In the genomic region with DNA sequence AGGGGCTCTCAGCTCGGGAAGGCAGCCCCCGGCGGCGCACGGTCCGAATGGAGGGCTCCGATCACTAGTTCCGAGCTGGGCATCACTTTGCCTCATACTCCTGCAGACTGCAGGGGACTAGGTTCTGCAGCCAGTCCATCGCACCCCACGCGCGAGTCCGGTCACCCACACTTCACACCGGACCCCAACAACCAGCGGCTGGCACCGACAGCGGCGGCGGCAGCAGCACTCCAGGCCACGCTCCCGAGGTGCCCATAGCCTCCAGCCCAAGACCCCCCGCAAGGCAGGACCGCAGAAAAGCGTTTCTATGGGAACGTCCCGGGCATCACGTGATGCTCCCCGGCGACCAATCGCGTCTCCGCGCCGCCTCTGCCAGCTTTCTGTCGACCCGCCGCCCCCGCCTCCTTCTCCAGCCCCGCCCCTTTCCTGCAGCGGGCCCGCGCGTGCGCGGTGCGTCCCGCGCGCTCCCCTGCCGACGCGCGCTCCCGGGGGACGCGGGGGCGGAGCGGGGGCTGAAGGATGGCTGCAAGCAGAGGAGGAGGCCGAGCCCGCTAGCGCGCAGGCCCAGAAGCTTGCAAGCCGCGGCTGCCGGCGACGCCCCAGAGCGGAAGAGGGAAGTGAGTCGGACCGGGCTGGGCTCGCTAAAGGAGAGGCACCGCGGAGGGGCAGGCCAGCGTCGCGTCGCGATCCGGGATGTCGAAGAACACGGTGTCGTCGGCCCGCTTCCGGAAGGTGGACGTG, we compare ENCODE assay signal across 8 mouse cellular contexts. TPM values are rescaled to one million over a fixed set of nuclear protein-coding genes. Genes with fewer than 3 reads are reported as not detected.
A peak's percentile ranks its signal among the peaks of the same experiment; 100 is the strongest.
DNase-seq lines count a peak whose midpoint lies in the region; ATAC-seq lines count a peak whose summit lies in the region.

Gene Rgl1, minus strand, starts transcription at position 320 of the 741 bp plus-strand sequence.
Gene Arpc5, plus strand, starts transcription at position 511 of the 741 bp plus-strand sequence.

- H3K4me3 ChIP-seq in hindbrain, embryonic 12.5 days = peak within 1 kb of the TSS; percentile 99

- H3K27ac ChIP-seq in hindbrain, embryonic 12.5 days = peak within 1 kb of the TSS; percentile 91

- H3K4me1 ChIP-seq in hindbrain, embryonic 12.5 days = peaks cover 11% of the 10 kb centered on the region

- under 1% methylated on average over 86 of the region's 86 CpGs for WGBS in hindbrain, embryonic 12.5 days

- H3K36me3 ChIP-seq in hindbrain, embryonic 12.5 days = peaks cover 7% of the 10 kb centered on the region

- DNase-seq in NIH3T3 (ENCODE audit: low read depth) = peak; percentile 99
- DNase-seq in cerebellum, postnatal 10 days = peak; percentile 99 to 100
- peak; percentile 93 to 96 for DNase-seq in frontal cortex, postnatal 10 days (ENCODE audit: low spot score in 2 of 2)
- peak; percentile 93 to 97 for DNase-seq in layer of hippocampus, postnatal 14 days (ENCODE audit: low spot score in 2 of 2)
- peak; percentile 97 for DNase-seq in lung, postnatal 14 days
- DNase-seq in retina, adult 2 months (ENCODE audit: low read depth, low spot score) = peak; percentile 94
- DNase-seq in thymus, postnatal 36 days = peak; percentile 97 to 98

- peak within 1 kb of the TSS; percentile 93 for H3K9ac ChIP-seq in hindbrain, embryonic 12.5 days

- H3K9me3 ChIP-seq in hindbrain, embryonic 12.5 days (replicated peaks) = no peaks in the 10 kb centered on the region

- ATAC-seq in hindbrain, embryonic 12.5 days (ENCODE audit: low FRiP score) = peak; percentile 97

- peak within 1 kb of the TSS; percentile 69 for H3K4me2 ChIP-seq in hindbrain, embryonic 12.5 days (replicated peaks)

- peaks cover 6% of the 10 kb centered on the region for H3K27me3 ChIP-seq in hindbrain, embryonic 12.5 days

RNA-seq across cellular contexts. Expression of gene Rgl1, which starts in this region (rescaled TPM):
- 23.9 and 24.7 TPM in 2 replicates for polyA plus RNA-seq in hindbrain, embryonic 12.5 days (2016; fragmentation: Nextera tagmentation; extraction: Ambion mirVana)
- total RNA-seq in layer of hippocampus, postnatal 14 days (2021) = 10 to 100 TPM; 78.7 to 79.5 TPM

RNA-seq across cellular contexts. Expression of gene Arpc5, which starts in this region (rescaled TPM):
- 310 and 335 TPM in 2 replicates for polyA plus RNA-seq in hindbrain, embryonic 12.5 days (2016; fragmentation: Nextera tagmentation; extraction: Ambion mirVana)
- 100 to 1,000 TPM; 237 to 247 TPM for total RNA-seq in layer of hippocampus, postnatal 14 days (2021)

Comparison
In these comparisons a context has a peak if more than half of its experiments do, and no peak if none do; other contexts are left out.
1. Peak in every context shown above with its lines: DNase-seq, ATAC-seq, H3K4me3 ChIP-seq and H3K27ac ChIP-seq.